Mouse (Mus musculus) retina, postnatal 7 days (tissue): ENCODE results near the gene Acsm2.

ENCODE experiments used
- DNase-seq: peaks from one replicate; pipeline ENCODE4 v3.0.0-alpha.2; 2012; ENCODE audit warnings: low read depth, low spot score

Gene Acsm2

GRCm38 (mm10) chr7:119554040-119554439, at the start of gene Acsm2:
TSS of gene Acsm2 (plus strand) at chr7:119554340.
- no peak for DNase-seq

DNA sequence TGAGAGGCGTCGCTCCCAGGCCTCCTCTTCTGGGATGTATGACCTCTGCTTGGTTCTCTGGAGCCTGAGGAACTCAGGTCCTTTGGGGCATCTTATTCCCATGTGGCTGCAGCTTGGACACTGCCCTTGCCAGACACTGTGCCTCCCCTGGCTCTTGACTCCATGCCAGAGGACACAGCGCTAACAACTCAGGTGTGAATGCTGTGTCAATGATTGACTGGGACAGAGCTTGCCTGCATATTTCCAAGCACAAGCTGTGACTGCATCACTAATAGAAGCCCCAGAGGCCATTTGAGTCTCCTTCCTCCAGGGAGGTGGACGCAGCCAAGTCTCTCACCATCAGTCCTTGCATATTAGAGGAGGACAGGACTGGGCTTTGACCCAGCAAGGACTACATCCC, 43.0 kb upstream of the Acsm2 start:
- DNase-seq, result no peak

GRCm38 (mm10) chr7:119513056-119513455, 41.1 kb upstream of the Acsm2 start:
- DNase-seq, result peak; percentile 24

DNA sequence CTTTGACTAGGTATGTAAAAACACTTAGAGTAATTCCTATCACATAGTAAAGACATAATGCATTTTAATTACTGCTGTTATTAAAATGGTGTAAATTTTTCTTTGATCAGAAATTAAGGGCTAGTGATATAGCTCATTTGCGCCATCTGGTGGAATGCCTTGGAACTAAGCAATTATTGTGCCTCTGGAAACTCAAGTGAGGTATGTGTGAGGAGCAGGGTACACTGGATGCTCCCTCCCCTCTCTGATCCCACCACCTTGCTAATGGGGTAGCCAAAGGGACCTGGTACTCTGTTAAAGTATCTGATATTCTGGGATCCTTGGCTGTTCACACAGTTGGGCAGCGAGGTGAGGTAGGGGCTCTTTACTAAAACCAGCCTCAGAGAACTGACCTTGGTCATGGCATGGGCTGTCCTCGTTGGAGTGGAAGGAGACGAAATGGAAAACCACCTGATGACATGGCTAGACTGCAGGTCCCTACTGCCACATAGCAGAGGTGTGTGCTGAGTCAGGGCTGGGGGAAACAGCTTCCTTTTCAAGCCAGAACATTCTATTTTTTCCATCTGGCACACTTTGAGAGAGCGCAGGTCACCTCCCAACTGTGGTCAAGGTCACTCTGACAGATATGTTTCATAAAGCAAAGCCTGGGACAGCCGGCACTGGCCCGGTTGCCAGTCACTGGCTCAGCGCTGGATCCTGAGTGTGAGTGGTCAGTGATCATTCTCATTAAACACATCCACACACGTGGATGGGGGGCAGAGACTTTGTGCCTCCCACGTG, 38.5 kb upstream of the Acsm2 start:
- peak; percentile 36 for DNase-seq

DNA sequence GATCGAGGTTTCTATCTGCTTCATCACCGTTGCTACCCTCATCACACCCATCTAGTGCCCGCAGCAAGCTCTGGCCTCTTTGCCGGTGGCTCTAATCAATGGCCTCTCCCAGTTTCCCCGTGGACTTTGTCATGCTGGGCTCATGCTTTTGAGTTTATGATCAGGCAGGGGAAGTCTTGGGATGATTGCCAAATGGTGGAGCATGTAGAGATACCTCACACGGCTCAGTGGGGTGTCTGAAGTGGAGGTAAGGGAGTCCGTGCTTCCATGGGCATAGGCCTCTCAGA, 37.9 kb upstream of the Acsm2 start:
- DNase-seq, result no peak

- DNase-seq, result no peak
Measured at GRCm38 (mm10) chr7:119519163-119519562, 35.0 kb upstream of the Acsm2 start, which contains the start of gene Acsm5. TSS of gene Acsm5 (plus strand) at chr7:119519463.

GRCm38 (mm10) chr7:119519654-119520053, 34.5 kb upstream of the Acsm2 start:
- DNase-seq, result peak; percentile 37

DNA sequence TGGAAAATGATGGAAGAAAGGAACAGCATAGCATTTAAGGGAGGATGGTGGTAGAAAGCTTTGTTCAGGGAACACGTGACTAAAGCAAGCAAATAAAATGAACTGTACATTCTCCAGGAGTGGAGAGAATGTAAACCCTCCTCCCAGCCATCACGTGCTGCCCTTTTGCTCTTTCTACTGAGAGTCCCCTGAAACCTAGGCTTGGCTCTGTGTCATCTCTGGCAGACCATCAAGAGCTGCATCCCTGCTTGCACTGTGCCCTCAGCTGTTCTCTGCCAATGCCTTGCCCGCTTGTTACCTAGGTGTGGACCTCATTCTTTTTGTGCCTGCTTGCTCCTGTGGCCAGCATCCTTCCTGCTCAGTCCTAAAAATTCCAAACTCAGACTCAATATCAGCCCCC, 32.3 kb upstream of the Acsm2 start:
- DNase-seq, result no peak

GRCm38 (mm10) chr7:119522385-119522784, 31.8 kb upstream of the Acsm2 start:
- DNase-seq, result no peak

DNA sequence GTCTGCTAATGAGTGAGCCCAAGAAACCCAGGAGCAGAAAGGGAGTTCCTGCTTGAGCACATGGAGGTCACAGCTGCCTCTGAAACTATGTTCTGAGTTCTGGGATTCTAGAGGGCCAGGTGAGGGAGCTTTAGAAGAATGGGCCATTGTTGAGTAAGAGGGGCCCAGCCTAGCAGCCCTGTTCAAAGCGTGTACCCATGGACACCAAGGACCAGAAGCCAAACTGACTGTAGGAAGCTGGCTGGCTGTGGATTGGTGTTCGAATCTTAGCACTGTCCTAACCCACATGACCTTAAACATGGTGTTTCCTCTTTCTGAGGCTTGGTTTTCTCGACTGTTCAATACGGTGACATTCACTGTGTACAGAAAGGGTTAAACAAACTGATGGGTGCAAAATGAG, 30.8 kb upstream of the Acsm2 start, which contains the start of gene Pdilt:
TSS of gene Pdilt (minus strand) at position 101 of the 400 bp plus-strand sequence.
- no peak for DNase-seq

DNA sequence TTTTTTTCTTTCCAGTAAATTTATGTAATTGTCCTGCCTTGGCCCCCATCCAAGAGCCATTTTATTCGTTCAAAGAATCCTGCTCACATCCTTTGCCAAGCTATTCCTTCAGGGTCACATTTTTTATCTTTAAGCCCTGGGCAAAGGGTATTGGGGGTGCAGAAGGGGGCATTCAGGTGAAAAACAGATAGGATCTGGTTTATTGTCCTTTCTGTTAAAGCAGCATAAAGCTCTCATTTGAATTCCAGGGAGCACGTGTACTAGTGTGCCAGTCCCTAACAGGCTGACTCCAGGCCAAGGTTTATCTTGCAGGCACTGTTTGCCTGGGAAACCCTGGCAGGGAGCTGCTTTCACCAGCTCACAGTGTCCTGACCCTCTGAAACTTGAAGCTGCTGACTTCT, 28.3 kb upstream of the Acsm2 start:
- DNase-seq, result no peak

- DNase-seq, result no peak
Measured at GRCm38 (mm10) chr7:119526486-119526885, 27.7 kb upstream of the Acsm2 start.

GRCm38 (mm10) chr7:119527135-119527534, 27.0 kb upstream of the Acsm2 start:
- no peak for DNase-seq

- DNase-seq, result no peak
Measured at GRCm38 (mm10) chr7:119527548-119527947, 26.6 kb upstream of the Acsm2 start.

DNA sequence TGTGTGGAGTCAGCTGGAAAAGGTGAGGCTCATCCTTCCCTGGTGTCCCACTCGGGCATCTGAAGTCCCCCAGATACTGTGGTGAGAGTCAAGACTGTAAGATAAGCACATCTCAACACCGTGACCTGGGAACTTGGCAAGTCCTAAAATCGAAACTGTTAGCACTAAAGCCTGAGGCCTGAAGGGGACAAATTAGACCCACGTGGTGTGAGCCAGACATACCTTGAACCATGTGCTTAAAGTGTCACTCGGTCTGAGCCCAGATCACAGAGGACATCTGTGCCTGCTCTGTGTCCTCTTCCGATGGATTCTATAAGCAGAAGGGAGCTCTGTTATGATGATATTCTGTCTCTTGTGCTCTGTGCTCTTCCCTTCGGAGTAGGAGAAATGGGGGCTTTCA, 25.5 kb upstream of the Acsm2 start:
- no peak for DNase-seq

DNA sequence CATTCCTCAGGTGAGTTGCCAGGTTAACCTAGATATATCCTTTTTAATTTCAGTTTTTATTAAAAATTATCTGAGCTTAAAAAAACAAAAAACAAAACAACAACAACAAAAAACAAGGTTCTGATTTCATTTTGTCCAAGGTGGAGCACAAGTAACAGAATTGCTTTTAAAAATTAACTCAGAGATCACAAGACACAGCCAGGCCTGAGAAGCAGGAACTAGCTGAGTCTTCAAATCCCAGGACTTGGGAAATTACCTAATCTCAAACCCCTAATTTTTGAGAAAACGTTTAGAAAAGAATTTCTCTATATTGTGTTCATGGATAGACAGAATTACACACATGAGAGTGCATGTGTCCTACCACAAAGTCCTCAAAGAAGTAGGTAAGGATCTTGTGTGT, 21.2 kb upstream of the Acsm2 start:
- no peak for DNase-seq

DNA sequence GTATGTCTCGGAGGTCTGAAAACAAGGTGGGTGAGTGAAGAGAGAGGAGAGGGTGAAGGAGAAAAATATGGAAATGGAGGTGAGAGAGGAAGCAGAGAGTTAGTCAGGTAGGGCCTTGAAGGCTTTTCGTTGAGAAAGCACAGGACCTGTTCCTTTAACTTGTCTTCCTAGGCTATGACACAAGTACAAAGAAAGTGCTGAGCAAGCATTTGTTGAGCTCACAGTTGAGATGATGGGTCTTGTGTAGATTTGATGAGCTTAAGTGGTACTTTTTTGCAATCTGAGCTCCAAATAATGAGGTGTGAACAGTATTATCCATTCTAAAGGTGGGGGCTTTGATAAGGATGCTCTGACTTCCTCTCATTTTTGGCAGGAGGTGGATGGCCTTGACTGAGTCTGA, 19.8 kb upstream of the Acsm2 start:
- no peak for DNase-seq

DNA sequence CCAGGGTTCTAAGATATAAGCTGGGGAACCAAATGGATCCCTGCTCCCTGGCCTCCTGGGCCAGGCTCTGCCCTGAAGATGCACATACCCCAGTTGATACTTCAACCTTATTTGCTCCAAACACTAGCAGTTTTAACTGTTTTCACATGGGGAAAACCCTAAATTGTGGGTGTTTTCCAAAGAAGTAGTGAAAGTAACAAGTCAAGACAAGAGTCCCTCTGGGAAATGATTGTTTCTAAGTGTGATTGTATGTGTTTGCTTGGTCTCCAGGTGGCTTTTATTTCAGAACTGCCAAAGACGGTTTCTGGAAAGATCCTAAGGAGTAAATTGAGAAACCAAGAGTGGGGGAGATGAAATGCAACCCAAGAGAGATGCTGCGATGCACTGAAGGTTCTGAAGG, 11.7 kb upstream of the Acsm2 start:
- no peak for DNase-seq

DNA sequence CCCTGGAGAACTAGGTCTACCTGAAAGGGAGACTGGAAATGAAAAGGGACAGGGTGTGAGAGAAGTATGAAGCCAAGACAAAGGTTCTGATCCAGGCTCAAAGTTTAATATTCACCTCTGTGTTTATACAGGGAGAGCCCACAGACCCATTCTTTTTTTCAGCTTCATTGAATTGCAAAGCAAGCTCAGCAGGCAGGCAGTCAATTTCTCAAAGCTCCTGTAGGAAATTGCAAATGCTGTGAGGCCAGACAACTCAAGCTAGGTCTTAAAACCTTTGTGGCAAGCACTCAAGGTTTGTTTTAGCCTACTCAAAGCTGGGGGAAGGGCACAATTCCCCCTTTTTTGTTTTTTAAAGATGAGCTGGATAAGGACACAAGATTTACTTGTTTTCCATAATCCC, 8.6 kb upstream of the Acsm2 start:
- no peak for DNase-seq

- no peak for DNase-seq
Measured at GRCm38 (mm10) chr7:119550471-119551222, 3.5 kb upstream of the Acsm2 start.

DNA sequence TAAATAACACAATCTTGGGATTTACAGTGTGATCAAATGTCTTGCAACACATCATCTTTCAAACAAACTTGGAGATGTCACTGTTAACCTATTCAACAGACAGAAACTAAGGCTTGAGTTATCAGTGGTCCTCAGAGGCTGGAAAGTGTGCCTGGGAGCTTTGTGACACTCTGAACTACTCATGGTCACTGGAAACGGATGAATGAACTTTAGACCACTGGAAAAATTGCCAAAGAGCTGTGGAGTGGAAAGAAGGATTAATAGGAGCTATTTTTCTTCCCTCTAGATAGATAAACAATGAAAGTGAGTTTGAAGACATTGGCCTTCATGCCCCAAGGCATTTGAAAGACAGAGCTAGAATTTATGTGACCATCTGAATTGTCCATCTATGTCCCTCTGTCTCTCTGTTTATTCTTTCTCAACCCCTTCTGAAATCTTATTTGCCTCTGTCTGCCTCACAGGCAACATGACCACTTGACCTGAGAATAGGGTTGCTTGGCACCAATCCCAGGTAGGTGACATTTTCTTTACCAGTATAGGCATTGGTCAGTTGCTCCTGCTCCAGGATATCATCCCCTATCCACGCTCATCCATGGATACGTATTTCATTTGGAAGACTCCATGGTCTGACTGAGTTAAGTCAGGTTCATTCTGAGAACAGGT, 5.8 kb downstream of the Acsm2 start:
- no peak for DNase-seq

- no peak for DNase-seq
Measured at GRCm38 (mm10) chr7:119560452-119560835, 6.3 kb downstream of the Acsm2 start.

GRCm38 (mm10) chr7:119561441-119561840, 7.3 kb downstream of the Acsm2 start:
- DNase-seq, result no peak
